Mouse (Mus musculus) neural tube, embryonic 11.5 days (tissue): ENCODE data around the gene Tmem98. TPM values are rescaled to one million over a fixed set of nuclear protein-coding genes. Genes with fewer than 3 reads are reported as not detected.

Source experiments
- ATAC-seq: fragments of 200-750 bp; cut with Nextera tagmentation; 2 replicates; pipeline ENCODE4 v1.8.0; 2017; ENCODE audit warnings: moderate number of reproducible peaks, mild to moderate bottlenecking, moderate TSS enrichment, moderate library complexity; ENCODE audit not compliant: insufficient read depth, low FRiP score, low TSS enrichment
- DNase-seq: peaks from one replicate; pipeline ENCODE4 v3.0.0-alpha.2; 2015; ENCODE audit warnings: low spot score
- H3K27ac ChIP-seq: fragments of 300-500 bp; sonication (generic); 2 replicates; pipeline ENCODE4 v1.5.1; 2014; ENCODE audit warnings: low read depth, mild to moderate bottlenecking, low read length
- H3K27me3 ChIP-seq: fragments of 300-500 bp; sonication (generic); 2 replicates; pipeline ENCODE4 v1.6.1; 2014; ENCODE audit warnings: mild to moderate bottlenecking, low read length, mixed read lengths; ENCODE audit not compliant: control insufficient read depth, insufficient read depth
- H3K36me3 ChIP-seq: fragments of 300-500 bp; sonication (generic); 2 replicates; pipeline ENCODE4 v1.6.1; 2014; ENCODE audit warnings: mild to moderate bottlenecking, low read length, moderate library complexity, mixed read lengths; ENCODE audit not compliant: control insufficient read depth, insufficient read depth
- H3K4me1 ChIP-seq: fragments of 300-500 bp; sonication (generic); 2 replicates; pipeline ENCODE4 v1.6.1; 2014; ENCODE audit warnings: low read length, mixed read lengths; ENCODE audit not compliant: control insufficient read depth, insufficient read depth
- H3K4me2 ChIP-seq: fragments of 300-500 bp; sonication (generic); 2 replicates; pipeline ENCODE4 v1.6.1; 2014; ENCODE audit warnings: low read depth, mild to moderate bottlenecking, moderate library complexity
- H3K4me3 ChIP-seq: fragments of 300-500 bp; sonication (generic); 2 replicates; pipeline ENCODE4 v1.5.1; 2014; ENCODE audit warnings: low read depth, low read length
- H3K9ac ChIP-seq: fragments of 300-500 bp; sonication (generic); 2 replicates; pipeline ENCODE4 v1.6.1; 2014; ENCODE audit warnings: mild to moderate bottlenecking, low read length
- H3K9me3 ChIP-seq: fragments of 300-500 bp; sonication (generic); 2 replicates; pipeline ENCODE4 v1.6.1; 2016; ENCODE audit warnings: low read length; ENCODE audit not compliant: control insufficient read depth
- WGBS: fragments of 180-500 bp; shearing (Covaris S2); extraction: QIAGEN DNeasy Blood & Tissue Kit; methylation state at CpG from one replicate; pipeline ENCODE4 v1.1.7; 2014; 5-methylcytosine and 5-hydroxymethylcytosine counted together
- polyA plus RNA-seq: library from polyadenylated mRNA; unstranded; fragments of >200 nt; fragmentation: Nextera tagmentation; extraction: Ambion mirVana; gene quantifications from 2 replicates; pipeline ENCODE4 v1.2.1, GENCODE M21; 2014

The Tmem98 gene
- polyA plus RNA-seq, 1 experiment from 2014 or later, result 76.3 TPM

DNA sequence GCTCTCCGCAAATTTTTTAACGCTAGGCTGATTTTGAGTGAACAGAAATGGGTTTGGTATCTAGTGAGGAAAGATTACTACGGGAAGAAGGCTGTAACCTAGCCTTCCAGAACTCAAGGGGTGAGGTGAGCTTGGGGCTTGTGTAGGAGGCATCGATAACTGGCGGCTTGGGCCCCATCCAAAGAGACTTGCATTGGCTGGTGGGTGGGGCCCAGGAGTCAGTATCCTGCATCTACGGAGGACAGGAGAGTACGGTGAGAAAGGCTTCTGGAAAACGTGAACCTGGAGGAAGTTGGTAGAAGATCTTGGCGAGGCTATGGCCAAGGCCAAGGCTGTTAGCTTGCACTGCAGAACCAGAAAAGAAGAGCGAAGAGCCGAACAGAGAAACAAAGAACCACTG lies 44.5 kb downstream of the Tmem98 start:
- no peaks in the 10 kb centered on the region for H3K27me3 ChIP-seq
- no peaks in the 10 kb centered on the region for H3K4me1 ChIP-seq
- H3K9ac ChIP-seq, result no peak overlapping the region
- no peak overlapping the region for H3K27ac ChIP-seq
- no peaks in the 10 kb centered on the region for H3K9me3 ChIP-seq
- no peak overlapping the region for H3K4me2 ChIP-seq
- H3K4me3 ChIP-seq, result no peak overlapping the region
- ATAC-seq (no peak), DNase-seq (no peak)
- no peaks in the 10 kb centered on the region for H3K36me3 ChIP-seq
- WGBS, result 90% methylated on average over 11 of the region's 11 CpGs

DNA sequence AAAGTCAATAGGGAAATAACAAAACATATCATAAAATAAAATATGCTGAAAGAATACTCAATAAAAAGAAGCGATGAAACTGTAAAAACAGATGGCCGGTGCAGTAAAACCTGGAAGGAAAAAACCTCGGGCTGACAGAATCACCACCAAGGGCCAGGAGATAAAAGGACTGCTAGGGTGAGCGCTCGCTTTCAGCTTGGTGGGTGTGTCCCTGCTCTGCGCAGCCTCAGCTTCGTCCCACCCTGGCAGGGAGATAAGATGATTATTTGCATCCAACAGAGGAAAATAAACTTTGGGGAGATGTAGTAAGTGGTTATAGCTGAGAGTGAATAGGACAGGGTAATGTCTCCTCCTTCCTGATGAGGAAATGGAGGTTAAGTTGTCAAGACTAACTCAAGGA lies 44.9 kb downstream of the Tmem98 start:
- H3K4me1 ChIP-seq, result no peaks in the 10 kb centered on the region
- WGBS, result 55% methylated on average over 7 of the region's 7 CpGs
- ATAC-seq, result no peak

DNA sequence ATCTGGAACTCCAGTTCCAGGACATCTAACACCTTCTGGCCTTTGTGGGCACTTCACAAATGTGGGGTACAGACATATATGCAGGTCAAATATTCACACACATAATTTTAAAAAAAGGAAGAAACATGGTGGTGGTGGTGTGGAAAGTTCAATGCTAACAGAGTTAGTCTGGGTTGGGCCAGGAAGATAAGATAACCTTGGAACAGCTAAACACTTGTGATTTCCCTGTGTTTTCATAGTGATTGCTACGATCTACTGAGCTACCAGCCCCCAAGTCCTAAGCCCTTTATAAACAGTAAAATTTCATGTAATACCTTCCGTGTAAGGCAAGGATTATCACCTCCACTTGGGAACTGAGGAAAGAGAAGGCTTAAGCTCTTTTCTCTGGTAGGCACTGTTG lies 46.9 kb downstream of the Tmem98 start:
- ATAC-seq, result no peak
- H3K4me1 ChIP-seq, result no peaks in the 10 kb centered on the region
- no peak overlapping the region for H3K27ac ChIP-seq
- H3K9me3 ChIP-seq, result no peaks in the 10 kb centered on the region
- no peak overlapping the region for H3K4me2 ChIP-seq
- H3K9ac ChIP-seq, result no peak overlapping the region
- H3K4me3 ChIP-seq, result no peak overlapping the region
- no peak for DNase-seq
- no peaks in the 10 kb centered on the region for H3K36me3 ChIP-seq
- WGBS, result 88% methylated on average over 2 of the region's 2 CpGs
- no peaks in the 10 kb centered on the region for H3K27me3 ChIP-seq

More for the DNA sequence above, 44.9 kb downstream of the Tmem98 start:
- Histone ChIP-seq H3K9me3 (no peaks in the 10 kb centered on the region), H3K27me3 (no peaks in the 10 kb centered on the region), H3K4me3 (no peak overlapping the region), H3K36me3 (no peaks in the 10 kb centered on the region), H3K27ac (no peak overlapping the region), H3K4me2 (no peak overlapping the region), H3K9ac (no peak overlapping the region)
- no peak for DNase-seq

DNA sequence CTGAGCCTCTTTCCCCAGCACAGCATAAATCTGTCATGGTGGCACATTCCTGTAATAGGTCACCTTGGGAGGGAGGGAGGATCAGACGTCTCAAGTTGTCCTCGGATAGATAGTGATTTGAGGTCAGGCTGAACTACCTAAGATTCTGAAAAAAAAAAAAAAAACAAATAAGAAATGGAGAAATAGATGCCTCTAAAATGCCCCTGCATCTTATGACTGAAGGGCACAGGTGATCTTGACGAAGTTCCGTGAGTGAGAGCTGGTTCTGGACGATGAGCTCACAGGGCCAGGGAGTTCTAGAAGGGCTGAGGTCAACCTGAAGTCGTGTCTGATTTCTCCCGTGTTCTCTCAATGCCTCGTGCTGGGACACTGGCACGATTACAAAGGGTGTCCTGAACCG lies 48.1 kb downstream of the Tmem98 start, which contains the start of gene Spaca3:
Spaca3 (plus strand) TSS at position 301 of the 400 bp plus-strand sequence.
- H3K4me1 ChIP-seq, result no peaks in the 10 kb centered on the region
- no peaks in the 10 kb centered on the region for H3K36me3 ChIP-seq
- H3K4me3 ChIP-seq, result no peak within 1 kb of the TSS
- H3K27ac ChIP-seq, result no peak within 1 kb of the TSS
- no peak within 1 kb of the TSS for H3K4me2 ChIP-seq
- DNase-seq (no peak), ATAC-seq (no peak)
- no peaks in the 10 kb centered on the region for H3K9me3 ChIP-seq
- 76% methylated on average over 10 of the region's 10 CpGs for WGBS
- no peak within 1 kb of the TSS for H3K9ac ChIP-seq
- no peaks in the 10 kb centered on the region for H3K27me3 ChIP-seq

DNA sequence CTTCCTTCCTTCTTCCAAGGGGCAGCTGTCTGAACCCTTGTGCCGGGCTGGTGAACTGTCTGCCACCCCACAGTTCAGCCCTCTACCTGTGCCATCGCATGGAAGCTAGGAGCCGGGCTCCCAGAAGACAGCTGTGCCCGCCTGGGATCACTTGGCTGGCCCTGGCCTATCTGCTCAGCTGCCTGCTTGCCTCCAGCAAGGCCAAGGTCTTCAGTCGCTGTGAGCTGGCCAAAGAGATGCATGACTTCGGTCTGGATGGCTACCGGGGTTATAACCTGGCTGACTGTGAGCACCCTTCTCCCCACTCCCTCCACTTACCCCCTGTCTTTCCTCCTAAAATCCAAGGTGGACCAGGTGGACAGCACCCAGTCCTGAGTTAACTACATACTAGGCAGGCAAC lies 53.0 kb downstream of the Tmem98 start:
- Histone ChIP-seq H3K36me3 (no peaks in the 10 kb centered on the region), H3K9ac (no peak overlapping the region), H3K4me2 (no peak overlapping the region), H3K27me3 (no peaks in the 10 kb centered on the region), H3K9me3 (no peaks in the 10 kb centered on the region), H3K4me1 (no peaks in the 10 kb centered on the region), H3K27ac (no peak overlapping the region), H3K4me3 (no peak overlapping the region)
- 89% methylated on average over 7 of the region's 7 CpGs for WGBS
- ATAC-seq (no peak), DNase-seq (no peak)

DNA sequence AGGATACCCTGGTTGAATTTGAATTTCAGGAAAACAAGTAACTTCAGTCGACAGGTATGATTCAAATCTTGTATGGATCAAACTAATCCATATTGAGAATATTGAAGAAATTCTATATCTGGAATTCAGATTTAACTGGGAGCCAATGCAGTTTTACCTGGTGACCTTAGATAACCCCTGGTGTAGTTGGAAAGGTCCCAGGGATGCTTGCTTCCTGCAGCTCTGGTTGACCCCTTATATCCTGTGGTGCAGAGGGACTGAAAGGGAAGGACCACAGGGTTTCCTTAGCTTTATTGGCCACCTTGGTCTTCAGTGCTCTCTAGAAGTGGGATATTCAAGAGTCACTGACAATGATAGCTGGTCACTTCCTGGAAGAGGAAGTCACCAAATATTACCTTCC lies 58.1 kb downstream of the Tmem98 start:
- Histone ChIP-seq H3K9me3 (no peaks in the 10 kb centered on the region), H3K36me3 (no peaks in the 10 kb centered on the region), H3K4me2 (no peak overlapping the region), H3K27me3 (no peaks in the 10 kb centered on the region), H3K9ac (no peak overlapping the region), H3K4me1 (no peaks in the 10 kb centered on the region), H3K27ac (no peak overlapping the region), H3K4me3 (no peak overlapping the region)
- DNase-seq, result no peak
- WGBS, result 89% methylated on average over 1 of the region's 1 CpGs
- ATAC-seq, result no peak

Other genes starting within 250 kb of the Tmem98 start
- gene Myo1d, start 30.1 kb upstream of the Tmem98 start, polyA plus RNA-seq, result 2.8 and 2.9 TPM in 2 replicates
- not detected in 2 replicates for gene Spaca3, start 48.2 kb downstream of the Tmem98 start, polyA plus RNA-seq